Mouse (Mus musculus): Measurements from ENCODE around the gene Trap1.

DNA sequence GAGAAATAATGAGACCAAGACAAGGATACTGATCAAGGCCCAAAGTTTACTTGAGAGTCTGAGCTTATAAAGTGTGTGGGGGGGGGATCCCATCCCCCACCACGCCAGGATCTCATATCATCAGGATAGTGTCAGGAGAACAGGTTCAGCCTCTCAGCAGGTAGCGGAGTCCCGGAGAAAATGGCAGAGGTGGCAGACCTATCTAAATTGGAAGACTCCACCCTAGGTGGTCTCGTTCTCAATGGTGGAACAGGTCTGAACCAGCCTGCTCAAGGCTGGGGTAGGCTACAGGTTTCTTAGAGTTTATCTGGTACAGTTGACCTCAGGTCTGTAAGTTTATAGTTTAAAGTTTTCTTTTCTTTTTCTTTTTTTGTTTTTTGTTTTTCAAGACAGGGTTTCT lies 54.9 kb downstream of the Trap1 start:
- TF ChIP-seq POLR2A (IDR thresholded peaks at IDR 0.05; ENCODE audit: borderline replicate concordance, low read depth, low read length) (no peak), CTCF (IDR thresholded peaks at IDR 0.05; ENCODE audit: low read depth, low read length) (no peak)

Measured in bone marrow macrophage, adult 2 months (primary cell).